Mouse (Mus musculus) B cell, adult 2 months (primary cell): ENCODE measurements around the gene Crip1.

Experiments
- DNase-seq, 2 experiments: peaks; one replicate each; pipeline ENCODE4 v3.0.0; 2022

Crip1 gene

GRCm38 (mm10) chr12:113146112-113147057 lies at the start of gene Crip1:
Gene Crip1 (plus strand): TSS chr12:113146316.
- peak; percentile 96 to 97 for DNase-seq

- no peak for DNase-seq
Measured at GRCm38 (mm10) chr12:113097040-113097439, 49.1 kb upstream of the Crip1 start.

GRCm38 (mm10) chr12:113097749-113098281 lies 48.3 kb upstream of the Crip1 start, which contains the start of gene Mta1:
Gene Mta1 (plus strand): TSS chr12:113098278.
- peak; percentile 39 to 55 for DNase-seq

- DNase-seq = peak; percentile 18 to 48
Measured at GRCm38 (mm10) chr12:113098530-113099151, 47.5 kb upstream of the Crip1 start.

- DNase-seq = peak in 1 of 2 experiments; percentile 13
Measured at GRCm38 (mm10) chr12:113099470-113100237, 46.5 kb upstream of the Crip1 start.

DNA sequence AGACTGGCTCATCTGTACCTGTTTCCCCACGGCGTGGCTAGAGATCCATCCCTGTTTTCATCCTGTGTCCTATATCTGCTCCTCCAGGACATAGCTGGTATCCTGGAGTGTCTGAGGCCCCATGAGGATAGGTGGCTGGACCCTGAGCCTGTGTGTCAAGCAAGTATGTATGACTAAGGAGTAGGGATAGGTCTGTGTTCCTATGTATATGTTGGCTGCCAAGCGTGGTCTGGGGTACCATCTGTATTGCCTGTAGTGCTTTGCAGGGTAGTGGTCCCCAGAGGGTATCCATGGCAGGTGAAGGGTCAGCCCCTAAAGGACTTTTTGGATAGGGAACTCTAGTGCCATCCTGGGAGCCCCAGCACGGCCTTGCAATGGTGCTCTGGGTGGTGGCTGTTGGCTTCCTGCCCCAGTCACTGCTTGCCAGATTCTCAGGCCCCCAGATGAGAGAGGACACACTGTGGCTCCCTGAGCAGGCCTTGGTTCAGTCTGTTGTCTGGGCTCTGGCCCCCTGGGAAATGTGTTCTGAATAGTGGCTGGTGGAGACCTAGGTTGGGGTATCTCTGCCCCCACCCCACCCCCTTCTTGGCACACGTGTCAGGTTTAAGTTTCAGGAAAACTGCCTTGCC lies 45.6 kb upstream of the Crip1 start:
- DNase-seq = no peak

- no peak for DNase-seq
Measured at GRCm38 (mm10) chr12:113101251-113101960, 44.7 kb upstream of the Crip1 start.

DNA sequence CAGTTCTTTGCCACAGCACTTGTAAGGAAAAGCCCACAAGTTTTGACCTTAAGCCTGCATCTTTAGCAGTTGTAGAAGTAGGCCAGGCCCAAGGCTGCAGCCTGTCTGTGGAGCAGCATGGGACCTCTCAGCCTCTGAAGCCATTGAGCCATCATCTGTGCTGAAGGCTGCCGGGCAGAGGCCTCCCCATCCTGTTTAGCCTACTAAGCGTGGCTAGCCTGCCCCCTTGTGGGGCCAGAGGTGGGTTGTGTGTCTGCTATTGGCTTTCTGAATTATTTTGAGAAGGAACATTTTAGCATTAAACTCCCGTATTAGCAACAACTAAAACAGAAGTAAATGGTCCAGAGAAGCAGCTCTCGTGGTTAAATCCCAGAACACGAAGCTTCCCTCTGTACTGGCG lies 43.7 kb upstream of the Crip1 start:
- DNase-seq = peak; percentile 79 to 81

GRCm38 (mm10) chr12:113103846-113104451 lies 42.2 kb upstream of the Crip1 start:
- peak; percentile 38 to 44 for DNase-seq

DNA sequence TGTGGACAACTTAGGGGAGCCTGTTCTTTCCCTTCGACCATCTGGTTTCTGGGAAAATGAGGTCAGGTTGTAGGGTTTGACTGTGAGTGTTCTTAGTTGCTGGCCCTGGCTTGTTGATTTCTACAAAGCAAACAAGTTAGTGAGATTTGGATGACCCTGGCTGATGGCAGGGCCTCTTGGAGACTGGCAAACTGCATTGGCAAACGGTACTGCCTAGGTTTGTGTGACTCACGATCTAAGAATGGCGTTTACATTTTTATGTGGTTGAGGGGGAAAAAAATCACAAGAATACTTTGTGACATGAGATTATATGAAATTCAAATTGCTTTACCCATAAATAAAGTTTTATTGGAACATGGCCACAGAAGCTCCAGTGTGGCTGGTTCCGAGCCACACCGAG lies 39.7 kb upstream of the Crip1 start:
- DNase-seq = no peak

GRCm38 (mm10) chr12:113107431-113108124 lies 38.5 kb upstream of the Crip1 start:
- DNase-seq = no peak

DNA sequence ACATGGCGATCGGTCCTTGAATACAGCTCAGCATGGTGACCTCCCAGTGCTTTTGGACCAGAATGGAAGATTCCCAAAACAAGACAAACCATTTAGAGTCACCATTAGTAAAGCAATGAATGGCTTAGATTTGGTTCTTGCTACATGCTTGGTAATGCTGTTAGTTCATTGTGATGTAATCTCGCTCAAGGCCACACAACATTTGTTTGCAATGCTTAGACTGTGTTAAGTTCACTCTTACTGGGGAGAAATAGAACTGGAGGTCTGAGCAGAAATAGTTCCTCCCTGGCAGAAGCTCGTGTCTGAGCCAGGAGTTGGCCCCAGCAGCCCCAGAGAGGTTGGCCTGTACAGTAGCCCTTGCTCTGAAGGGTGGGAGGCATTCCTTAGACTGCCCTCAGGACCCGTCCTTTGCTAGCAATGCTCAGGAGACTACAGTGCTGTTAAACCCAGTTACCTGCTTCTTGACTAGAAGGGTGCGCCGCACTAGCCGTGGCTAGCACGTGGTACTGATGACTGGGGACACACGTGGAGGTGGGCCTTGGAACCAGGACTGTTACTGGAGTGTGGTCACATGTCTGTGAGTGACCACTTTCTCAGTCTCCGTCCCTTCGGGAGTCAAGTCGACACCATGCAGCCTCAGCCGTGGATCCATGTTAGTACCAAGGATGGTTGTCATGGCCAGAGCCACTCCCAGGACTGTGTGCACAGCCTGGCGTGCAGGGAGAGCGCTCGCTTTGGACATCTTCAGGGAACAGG lies 37.4 kb upstream of the Crip1 start:
- no peak for DNase-seq

DNA sequence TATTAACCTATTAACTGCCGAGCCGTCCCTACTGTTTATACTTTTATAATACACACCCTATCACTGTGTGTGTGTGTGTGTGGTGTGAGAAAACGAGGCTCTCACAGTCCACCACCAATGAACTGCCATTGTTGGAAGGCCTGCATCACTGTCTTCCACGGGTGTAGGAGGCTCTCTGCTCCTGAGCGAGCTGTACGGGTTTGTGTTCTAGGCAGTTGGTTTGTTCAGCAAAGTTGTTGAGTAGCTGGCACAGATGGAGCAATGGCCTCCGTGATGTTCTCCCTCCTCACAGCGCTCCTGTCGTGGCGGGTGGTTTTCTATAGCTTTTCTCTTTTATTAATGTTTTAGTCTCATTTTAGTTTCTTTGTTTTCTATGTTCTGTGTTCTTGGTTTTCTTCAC lies 36.3 kb upstream of the Crip1 start:
- no peak for DNase-seq

DNA sequence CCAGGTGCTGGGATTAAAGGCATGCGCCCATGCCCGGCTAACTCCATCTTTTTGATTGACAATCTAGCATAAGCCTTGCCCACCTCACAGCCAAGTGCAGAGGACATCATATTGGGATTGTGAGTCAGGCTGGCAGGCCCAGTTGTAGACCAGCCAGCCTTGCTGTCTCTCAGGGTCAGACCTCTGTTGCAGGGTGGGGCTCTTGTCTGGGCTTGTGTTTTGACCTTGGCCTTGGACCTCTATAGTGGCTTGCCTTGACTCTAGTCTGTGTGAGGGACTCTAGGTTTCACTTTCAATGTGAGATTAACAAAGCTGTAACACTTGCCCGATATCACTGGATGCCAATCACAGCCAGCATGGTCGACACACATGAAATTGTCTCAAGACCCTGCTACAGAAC lies 32.0 kb upstream of the Crip1 start:
- no peak for DNase-seq

DNA sequence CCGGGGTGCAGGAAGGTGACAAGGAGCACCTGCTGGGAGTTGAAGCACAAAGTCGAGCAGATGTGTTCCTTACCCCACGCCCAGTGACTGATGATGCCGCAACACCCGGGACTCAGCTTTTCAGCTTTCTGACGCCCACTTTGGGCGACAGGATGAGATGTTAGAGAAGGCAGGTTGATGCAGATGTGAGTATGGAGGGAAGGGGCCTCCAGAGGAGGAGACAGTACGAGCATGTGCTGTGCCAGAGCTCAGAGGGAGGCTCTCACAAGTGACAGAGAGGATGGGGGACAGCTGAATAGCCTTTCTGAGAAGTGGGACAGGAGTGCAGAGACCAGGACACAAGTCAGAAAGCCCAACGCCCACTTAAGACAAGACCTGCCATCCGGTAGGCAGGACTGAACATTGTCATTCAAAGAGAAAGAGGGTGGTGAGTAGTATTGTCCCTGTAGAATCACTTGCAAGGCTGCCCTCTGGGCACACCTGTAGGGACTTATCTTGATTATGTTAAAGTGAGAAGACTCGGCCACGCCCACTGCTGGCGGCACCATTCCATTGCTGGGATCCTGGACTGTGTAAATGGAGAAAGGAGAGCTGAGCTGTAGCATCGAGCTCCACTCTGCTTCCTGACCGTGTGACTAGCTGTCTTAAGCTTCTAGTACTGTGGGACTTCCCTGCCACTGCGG lies 31.1 kb upstream of the Crip1 start:
- DNase-seq = no peak

- DNase-seq = peak; percentile 84 to 85
Measured at GRCm38 (mm10) chr12:113119516-113120410, 26.4 kb upstream of the Crip1 start.

DNA sequence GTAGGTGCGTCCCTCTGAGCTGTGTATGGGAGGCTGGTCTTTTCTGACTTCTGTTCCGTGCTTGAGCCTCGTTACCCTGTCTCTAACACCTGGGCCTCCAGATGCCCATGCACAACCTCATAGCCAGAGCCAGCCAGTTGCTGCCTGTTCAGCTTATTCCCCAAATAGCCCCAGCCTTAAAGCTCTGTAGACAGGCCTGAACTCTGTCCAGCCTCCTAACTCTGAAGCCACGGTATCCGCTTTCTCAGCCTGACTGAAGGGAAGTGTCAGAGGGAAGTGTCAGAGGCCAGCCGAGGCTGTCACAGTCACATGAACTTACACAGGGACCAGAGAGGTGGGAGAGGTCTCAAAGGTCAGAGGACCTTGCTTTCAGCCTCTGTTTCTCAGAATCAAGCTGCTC lies 21.4 kb upstream of the Crip1 start:
- no peak for DNase-seq

DNA sequence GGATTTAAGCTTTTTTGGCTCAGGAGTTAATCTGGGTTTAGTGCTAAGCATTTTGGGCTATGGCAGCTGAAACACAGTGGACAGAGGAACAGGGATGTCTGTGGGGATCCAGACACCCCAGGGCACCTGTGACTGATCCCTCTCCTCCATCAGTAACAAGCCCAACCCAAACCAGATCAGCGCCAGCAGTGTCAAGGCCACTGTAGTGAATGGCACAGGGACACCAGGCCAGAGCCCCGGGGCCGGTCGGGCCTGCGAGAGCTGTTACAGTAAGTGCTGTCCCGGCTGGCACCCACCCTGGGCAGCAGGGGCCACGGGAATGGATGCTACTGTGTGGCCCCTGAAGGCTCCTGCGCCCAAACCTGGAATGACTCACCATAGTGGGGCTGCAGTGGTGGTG lies 15.4 kb upstream of the Crip1 start:
- no peak for DNase-seq
